Mouse (Mus musculus) kidney, postnatal 10 days (tissue): Measurements from ENCODE around the gene Il1rn.

ENCODE experiments used
- DNase-seq: peaks from one replicate; pipeline ENCODE4 v3.0.0; 2021; ENCODE audit warnings: mixed read lengths

Gene Il1rn

GRCm38 (mm10) chr2:24336545-24336944 lies at the start of gene Il1rn:
Gene Il1rn, plus strand, starts transcription at chr2:24336853.
- no peak for DNase-seq

GRCm38 (mm10) chr2:24290896-24291295 lies 45.8 kb upstream of the Il1rn start, which contains the start of gene Il1f10:
Gene Il1f10, plus strand, starts transcription at chr2:24291196.
- no peak for DNase-seq

GRCm38 (mm10) chr2:24294616-24295015 lies 42.0 kb upstream of the Il1rn start:
- DNase-seq: no peak

- peak; percentile 51 for DNase-seq
Measured at GRCm38 (mm10) chr2:24296837-24297236, 39.8 kb upstream of the Il1rn start.

- peak; percentile 10 for DNase-seq
Measured at GRCm38 (mm10) chr2:24311302-24312001, 25.2 kb upstream of the Il1rn start.

- no peak for DNase-seq
Measured at GRCm38 (mm10) chr2:24316919-24317318, 19.7 kb upstream of the Il1rn start.

- no peak for DNase-seq
Measured at GRCm38 (mm10) chr2:24317919-24318598, 18.6 kb upstream of the Il1rn start.

- no peak for DNase-seq
Measured at GRCm38 (mm10) chr2:24335333-24335732, 1.3 kb upstream of the Il1rn start.

- DNase-seq: no peak
Measured at GRCm38 (mm10) chr2:24341395-24341885, 4.8 kb downstream of the Il1rn start.

GRCm38 (mm10) chr2:24344619-24345018 lies 8.0 kb downstream of the Il1rn start:
- DNase-seq: no peak

- DNase-seq: no peak
Measured at GRCm38 (mm10) chr2:24345056-24345455, 8.4 kb downstream of the Il1rn start.

GRCm38 (mm10) chr2:24347926-24348325 lies 11.3 kb downstream of the Il1rn start:
- no peak for DNase-seq

GRCm38 (mm10) chr2:24351159-24351558 lies 14.5 kb downstream of the Il1rn start:
- no peak for DNase-seq

GRCm38 (mm10) chr2:24353042-24353441 lies 16.4 kb downstream of the Il1rn start:
- DNase-seq: no peak

GRCm38 (mm10) chr2:24357642-24358041 lies 21.0 kb downstream of the Il1rn start:
- peak; percentile 52 for DNase-seq

- DNase-seq: no peak
Measured at GRCm38 (mm10) chr2:24359347-24359746, 22.7 kb downstream of the Il1rn start.

GRCm38 (mm10) chr2:24363818-24364217 lies 27.2 kb downstream of the Il1rn start:
- DNase-seq: no peak

GRCm38 (mm10) chr2:24366214-24366975 lies 29.7 kb downstream of the Il1rn start:
- no peak for DNase-seq

- DNase-seq: peak; percentile 88
Measured at GRCm38 (mm10) chr2:24367030-24367894, 30.6 kb downstream of the Il1rn start, which contains the start of gene Psd4. Gene Psd4, plus strand, starts transcription at chr2:24367580.

GRCm38 (mm10) chr2:24367895-24368261 lies 31.2 kb downstream of the Il1rn start:
- no peak for DNase-seq

GRCm38 (mm10) chr2:24378747-24379450 lies 42.2 kb downstream of the Il1rn start:
- DNase-seq: no peak
